Mouse (Mus musculus) forebrain, embryonic 15.5 days (tissue): ENCODE results near the gene St8sia1. TPM values are rescaled to one million over a fixed set of nuclear protein-coding genes. Genes with fewer than 3 reads are reported as not detected.

ENCODE experiments used
- ATAC-seq: fragments of 200-750 bp; cut with Nextera tagmentation; replicated peaks from 2 replicates; pipeline ENCODE4 v1.8.0; 2017; ENCODE audit warnings: mild to moderate bottlenecking, moderate TSS enrichment, moderate library complexity
- H3K27ac ChIP-seq: fragments of 300-500 bp; sonication (generic); replicated peaks from 2 replicates; pipeline ENCODE4 v1.5.1; 2015; ENCODE audit warnings: mild to moderate bottlenecking, inconsistent platforms
- H3K27me3 ChIP-seq: fragments of 300-500 bp; sonication (generic); 2 replicates; pipeline ENCODE4 v1.6.1; 2015; ENCODE audit warnings: inconsistent platforms
- H3K36me3 ChIP-seq: fragments of 300-500 bp; sonication (generic); 2 replicates; pipeline ENCODE4 v1.6.1; 2015; ENCODE audit warnings: mild to moderate bottlenecking, inconsistent platforms
- H3K4me1 ChIP-seq: fragments of 300-500 bp; sonication (generic); 2 replicates; pipeline ENCODE4 v1.6.1; 2015; ENCODE audit warnings: inconsistent platforms
- H3K4me2 ChIP-seq: fragments of 300-500 bp; sonication (generic); replicated peaks from 2 replicates; pipeline ENCODE4 v1.6.1; 2015; ENCODE audit warnings: mild to moderate bottlenecking, inconsistent platforms
- H3K4me3 ChIP-seq: fragments of 300-500 bp; sonication (generic); 2 replicates; pipeline ENCODE4 v1.5.1; 2015; ENCODE audit warnings: mild to moderate bottlenecking, inconsistent platforms
- H3K9ac ChIP-seq: fragments of 300-500 bp; sonication (generic); replicated peaks from 2 replicates; pipeline ENCODE4 v1.6.1; 2015; ENCODE audit warnings: mild to moderate bottlenecking, inconsistent platforms
- H3K9me3 ChIP-seq: fragments of 300-500 bp; sonication (generic); 2 replicates; pipeline ENCODE4 v1.6.1; 2016; ENCODE audit warnings: inconsistent platforms
- WGBS: fragments of 180-500 bp; shearing (Covaris S2); methylation state at CpG from one replicate; pipeline ENCODE4 v1.1.7; 2015; ENCODE audit warnings: mixed read lengths; 5-methylcytosine and 5-hydroxymethylcytosine counted together
- polyA plus RNA-seq: library from polyadenylated mRNA; unstranded; fragments of >200 nt; fragmentation: Nextera tagmentation; extraction: Ambion mirVana; gene quantifications from 2 replicates; pipeline ENCODE4 v1.2.1, GENCODE M21; 2015

St8sia1 gene
- polyA plus RNA-seq, 1 experiment from 2014 or later: 6.9 TPM

DNA sequence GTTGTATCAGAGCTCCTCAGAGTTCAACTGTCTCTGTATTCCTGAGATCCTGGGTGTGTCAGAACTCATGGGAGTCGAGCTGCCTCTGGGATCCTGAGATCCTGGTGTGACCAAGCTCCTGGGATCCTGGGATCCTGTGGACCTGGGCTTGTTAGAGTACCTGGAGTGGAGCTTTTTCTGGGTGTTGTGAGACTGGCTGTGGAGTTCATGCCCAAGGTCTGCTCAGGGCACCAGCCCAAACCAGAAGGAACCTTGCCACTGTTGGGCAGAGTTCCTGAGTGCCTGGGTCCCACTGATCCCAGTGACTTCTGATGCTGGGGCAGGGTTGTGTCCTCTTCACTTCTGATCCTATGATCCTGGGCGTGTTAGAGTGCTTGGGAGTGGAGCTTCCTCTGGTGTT, 8.0 kb upstream of the St8sia1 start:
- H3K4me3 ChIP-seq: no peak overlapping the region
- H3K4me2 ChIP-seq: no peak overlapping the region
- 59% methylated on average over 2 of the region's 2 CpGs for WGBS
- no peaks in the 10 kb centered on the region for H3K9me3 ChIP-seq
- no peak overlapping the region for H3K9ac ChIP-seq
- no peak for ATAC-seq
- no peaks in the 10 kb centered on the region for H3K36me3 ChIP-seq
- H3K27me3 ChIP-seq: no peaks in the 10 kb centered on the region
- no peaks in the 10 kb centered on the region for H3K4me1 ChIP-seq
- no peak overlapping the region for H3K27ac ChIP-seq

DNA sequence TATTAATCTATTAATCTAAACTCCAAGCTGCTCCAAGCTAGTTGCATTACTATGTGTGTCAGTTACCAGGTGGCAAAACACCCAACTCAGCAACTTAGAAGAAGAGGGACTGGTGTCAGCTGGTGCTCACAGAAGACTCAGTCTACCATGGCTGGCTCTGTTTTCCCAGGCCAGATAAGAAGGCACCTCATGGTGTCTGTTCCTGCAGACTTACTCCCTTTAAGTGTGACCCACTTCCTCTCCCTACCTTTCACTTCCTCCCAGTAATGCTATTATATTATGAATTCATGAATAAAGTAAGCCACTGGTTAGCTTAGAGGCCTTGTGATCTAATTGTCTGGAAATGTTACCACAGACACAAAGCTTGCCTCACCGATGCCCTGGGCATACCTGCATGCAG, 3.2 kb upstream of the St8sia1 start:
- H3K27ac ChIP-seq: no peak overlapping the region
- whole genome bisulfite sequencing: 94% methylated on average over 1 of the region's 1 CpGs

DNA sequence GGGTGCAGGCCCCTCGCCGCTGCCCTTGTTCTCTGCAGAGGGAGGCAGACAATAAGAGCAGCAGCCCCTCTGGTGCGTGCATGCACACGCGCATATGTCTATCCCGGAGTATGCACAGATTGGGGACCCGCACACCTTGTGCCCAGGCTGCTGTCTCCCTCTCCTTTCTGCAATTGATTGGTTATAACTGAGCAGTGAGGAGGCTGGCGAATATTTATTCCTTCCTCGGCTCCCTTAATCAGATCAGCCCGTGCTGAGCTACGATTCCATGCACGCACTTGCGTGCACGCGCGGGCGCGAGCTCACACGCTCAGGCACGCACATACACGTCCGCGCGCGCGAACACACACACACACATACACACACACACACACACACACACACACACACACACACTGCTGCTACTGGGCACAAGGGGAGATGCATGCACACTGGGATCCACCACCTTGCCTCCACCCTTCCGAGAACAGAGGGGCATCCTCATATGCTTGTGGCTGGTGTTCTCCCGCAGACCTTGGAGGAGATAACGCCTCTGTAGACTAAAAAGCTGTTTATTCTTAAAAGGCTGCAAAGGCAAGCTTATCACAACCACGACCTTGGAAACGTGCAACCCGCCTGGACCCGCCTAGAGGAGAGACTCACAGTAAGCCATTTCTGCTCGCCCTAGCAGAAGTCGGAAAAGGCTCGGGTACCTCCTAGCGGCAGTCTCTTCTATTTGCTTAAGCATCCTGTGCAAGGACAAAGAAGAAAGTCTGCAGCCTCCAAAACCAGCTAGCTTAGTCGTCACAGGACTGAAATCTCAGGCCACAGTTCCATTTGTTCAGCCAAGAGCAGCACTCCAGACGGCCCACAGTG, 506 bp upstream of the St8sia1 start:
- under 1% methylated on average over 39 of the region's 39 CpGs for WGBS
- H3K4me3 ChIP-seq: peak overlapping the region; percentile 86
- ATAC-seq: peak; percentile 92

More for the DNA sequence above, 3.2 kb upstream of the St8sia1 start:
- Histone ChIP-seq H3K4me1 (peaks cover 13% of the 10 kb centered on the region), H3K4me3 (no peak overlapping the region), H3K4me2 (no peak overlapping the region), H3K27me3 (no peaks in the 10 kb centered on the region), H3K9ac (no peak overlapping the region), H3K36me3 (no peaks in the 10 kb centered on the region), H3K9me3 (no peaks in the 10 kb centered on the region)
- ATAC-seq: no peak

DNA sequence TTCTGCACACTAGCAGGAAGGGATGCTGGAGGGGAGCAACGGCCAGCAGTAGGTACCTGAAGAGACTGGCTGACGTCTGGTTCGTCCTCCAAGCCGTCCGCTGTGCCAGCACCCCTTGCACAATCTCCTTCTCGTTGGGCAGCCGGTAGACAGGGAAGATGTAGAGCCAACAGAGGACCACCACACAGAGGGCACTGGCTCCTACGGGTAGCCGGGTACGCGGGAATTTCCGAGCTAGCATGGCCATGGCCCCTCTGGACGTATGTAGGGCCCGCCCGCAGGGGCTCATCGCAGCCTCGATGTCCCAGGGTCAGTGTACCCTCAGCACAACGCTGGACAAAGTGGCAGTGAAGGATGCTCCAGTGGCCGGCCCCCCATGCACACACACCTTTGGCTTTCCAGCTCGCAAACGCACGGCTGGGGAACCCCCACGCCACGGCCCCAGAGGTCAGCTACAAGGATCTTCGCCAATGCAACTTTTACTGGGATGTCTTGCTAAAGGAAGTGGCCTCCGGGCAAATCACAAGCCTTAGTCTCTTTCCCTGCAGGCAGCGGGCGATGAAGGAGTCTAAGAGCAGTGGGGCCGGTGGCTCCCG, 674 bp downstream of the St8sia1 start:
- no peak; the same call in 1 of the 2 replicates for ATAC-seq
- H3K4me2 ChIP-seq: peak overlapping the region; percentile 87
- H3K4me3 ChIP-seq: peak overlapping the region; percentile 86
- no peaks in the 10 kb centered on the region for H3K36me3 ChIP-seq
- WGBS: 18% methylated on average over 30 of the region's 30 CpGs
- no peaks in the 10 kb centered on the region for H3K27me3 ChIP-seq
- H3K27ac ChIP-seq: peak overlapping the region; percentile 99
- H3K9ac ChIP-seq: peak overlapping the region; percentile 95
- H3K4me1 ChIP-seq: peaks cover 29% of the 10 kb centered on the region
- no peaks in the 10 kb centered on the region for H3K9me3 ChIP-seq

More for the DNA sequence above, 506 bp upstream of the St8sia1 start:
- Histone ChIP-seq H3K4me2 (peak overlapping the region; percentile 87), H3K27me3 (no peaks in the 10 kb centered on the region), H3K27ac (peak overlapping the region; percentile 99), H3K4me1 (peaks cover 29% of the 10 kb centered on the region), H3K9me3 (no peaks in the 10 kb centered on the region), H3K9ac (peak overlapping the region; percentile 95), H3K36me3 (no peaks in the 10 kb centered on the region)

DNA sequence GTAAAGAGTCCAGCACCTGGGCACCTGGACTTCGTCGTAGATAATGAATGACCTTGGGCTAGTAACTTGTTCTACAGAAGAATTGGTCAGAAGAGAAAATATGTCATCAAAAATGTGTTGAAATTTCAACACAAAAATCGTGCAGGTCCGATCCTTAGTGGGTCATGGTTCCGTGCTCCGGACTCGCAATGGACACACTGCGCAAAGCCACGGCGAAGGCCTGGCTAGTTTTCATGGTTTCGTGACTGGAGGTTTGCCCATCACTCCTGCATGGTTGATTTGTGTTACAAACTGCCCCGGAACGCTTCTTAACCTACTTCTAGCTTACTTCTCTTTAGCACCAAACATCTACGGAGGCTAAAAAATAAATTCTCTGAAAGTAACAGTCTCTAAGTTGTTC, 1.4 kb downstream of the St8sia1 start:
- H3K9me3 ChIP-seq: no peaks in the 10 kb centered on the region
- peak overlapping the region; percentile 87 for H3K4me2 ChIP-seq
- 94% methylated on average over 14 of the region's 14 CpGs for WGBS
- no peaks in the 10 kb centered on the region for H3K36me3 ChIP-seq
- peaks cover 29% of the 10 kb centered on the region for H3K4me1 ChIP-seq
- no peak overlapping the region for H3K27ac ChIP-seq
- H3K27me3 ChIP-seq: no peaks in the 10 kb centered on the region
- H3K9ac ChIP-seq: peak overlapping the region; percentile 95; the same call in 1 of the 2 replicates
- peak overlapping the region; percentile 86 for H3K4me3 ChIP-seq
- no peak for ATAC-seq

DNA sequence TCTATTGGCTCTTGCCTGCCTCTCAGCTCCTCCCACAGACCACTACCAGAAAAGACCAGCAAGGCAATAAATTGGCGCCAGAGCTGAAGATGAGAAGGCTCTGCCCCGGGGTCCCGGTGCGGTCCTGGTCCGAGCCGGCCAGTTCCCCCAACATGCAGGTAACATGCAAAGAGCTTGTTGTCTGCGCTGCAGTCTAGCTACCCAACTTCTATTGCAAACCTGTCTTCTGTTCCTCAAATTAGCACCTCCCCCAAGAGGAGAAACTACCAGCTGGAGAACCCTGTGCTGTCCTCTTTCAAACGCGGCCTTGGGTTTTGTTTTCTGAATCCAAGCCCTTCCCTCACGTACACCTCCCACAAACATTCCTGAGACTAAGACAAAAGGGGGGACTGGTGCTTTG, 1.8 kb downstream of the St8sia1 start:
- WGBS: 83% methylated on average over 10 of the region's 10 CpGs
- H3K9me3 ChIP-seq: no peaks in the 10 kb centered on the region
- H3K27me3 ChIP-seq: no peaks in the 10 kb centered on the region
- no peak overlapping the region for H3K9ac ChIP-seq
- H3K4me3 ChIP-seq: peak overlapping the region; percentile 86
- no peaks in the 10 kb centered on the region for H3K36me3 ChIP-seq
- H3K27ac ChIP-seq: no peak overlapping the region
- peaks cover 29% of the 10 kb centered on the region for H3K4me1 ChIP-seq
- H3K4me2 ChIP-seq: peak overlapping the region; percentile 87
- ATAC-seq: no peak

DNA sequence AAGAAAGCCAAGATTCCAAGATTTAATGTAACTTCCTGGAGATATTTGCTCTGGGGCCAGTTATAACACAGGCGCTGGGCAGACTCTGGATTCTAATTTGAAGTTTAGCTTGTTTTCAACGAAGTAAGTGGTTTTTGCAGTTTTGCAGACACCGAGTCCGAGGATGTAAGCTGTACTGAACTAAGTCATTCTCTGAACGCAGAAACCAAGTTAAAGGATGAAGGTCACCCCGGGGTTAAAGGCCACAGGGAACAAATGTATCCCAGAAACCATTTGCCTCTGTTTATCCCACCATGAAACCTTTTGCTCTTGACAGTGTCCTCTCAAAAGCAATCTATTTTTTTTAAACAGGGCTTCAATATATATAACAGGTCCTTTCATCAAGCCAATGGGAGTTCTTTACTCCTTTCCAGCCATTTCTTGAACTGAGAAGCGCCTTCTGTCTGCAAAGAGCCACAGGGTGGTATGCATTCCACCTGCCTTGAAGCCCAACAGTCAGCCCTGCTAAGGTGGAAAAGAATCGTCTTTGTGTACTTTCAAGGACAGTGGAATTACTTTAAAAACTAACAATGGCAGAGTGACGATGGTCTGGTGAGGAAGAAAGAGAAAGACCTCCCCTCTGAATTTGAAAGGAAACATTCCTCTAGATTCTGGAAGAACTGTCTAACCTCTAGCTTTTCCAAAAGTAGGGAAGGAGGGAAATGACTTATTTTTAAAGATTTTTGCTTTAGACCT, 2.4 kb downstream of the St8sia1 start:
- ATAC-seq: no peak
- Histone ChIP-seq H3K9me3 (no peaks in the 10 kb centered on the region), H3K4me3 (peak overlapping the region; percentile 86), H3K27ac (no peak overlapping the region), H3K27me3 (no peaks in the 10 kb centered on the region), H3K9ac (no peak overlapping the region), H3K36me3 (no peaks in the 10 kb centered on the region), H3K4me1 (peaks cover 29% of the 10 kb centered on the region), H3K4me2 (peak overlapping the region; percentile 87)
- 82% methylated on average over 9 of the region's 9 CpGs for WGBS

DNA sequence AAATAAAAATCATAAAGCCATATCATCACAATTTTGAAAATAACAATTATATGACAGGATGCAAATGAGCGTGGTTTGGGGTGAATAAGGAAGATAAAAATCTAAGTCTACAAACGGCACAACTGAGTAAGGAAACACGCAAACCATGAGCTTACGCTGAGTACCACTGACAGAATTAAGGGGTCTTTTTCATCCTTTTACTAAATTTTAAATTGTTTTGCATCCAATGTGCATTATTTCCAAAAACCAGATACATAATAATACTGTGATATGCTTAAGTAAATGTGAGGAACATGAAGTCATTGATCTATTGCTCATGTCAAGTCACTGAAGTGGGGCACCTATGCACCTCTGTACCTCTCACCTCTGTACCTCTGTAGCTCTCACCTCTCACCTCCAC, 7.7 kb downstream of the St8sia1 start:
- Histone ChIP-seq H3K9me3 (no peaks in the 10 kb centered on the region), H3K4me3 (no peak overlapping the region), H3K4me1 (peaks cover 8% of the 10 kb centered on the region), H3K36me3 (no peaks in the 10 kb centered on the region), H3K27ac (no peak overlapping the region), H3K27me3 (no peaks in the 10 kb centered on the region), H3K4me2 (no peak overlapping the region), H3K9ac (no peak overlapping the region)
- no peak for ATAC-seq
- 94% methylated on average over 4 of the region's 4 CpGs for WGBS

DNA sequence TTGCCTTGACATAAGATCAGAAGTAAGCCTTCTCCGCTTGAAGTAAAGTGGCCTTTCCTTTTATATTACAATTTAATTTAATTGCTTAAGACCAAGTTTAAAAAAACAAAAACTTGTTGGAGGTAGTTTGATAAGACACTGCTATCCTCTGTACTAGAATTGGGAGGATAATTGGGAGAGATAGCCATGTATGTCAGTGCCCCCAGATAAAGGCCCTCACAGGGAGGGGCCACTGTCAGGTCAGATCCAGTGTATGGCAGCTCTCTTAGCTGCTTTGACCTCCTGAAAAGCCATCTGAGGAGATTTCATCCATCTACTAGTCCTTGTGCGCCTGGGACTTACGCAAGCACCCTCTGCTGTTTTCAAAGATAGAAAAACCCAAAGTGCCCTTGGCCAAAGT, 9.0 kb downstream of the St8sia1 start:
- Histone ChIP-seq H3K9ac (no peak overlapping the region), H3K4me2 (no peak overlapping the region), H3K27me3 (no peaks in the 10 kb centered on the region), H3K4me1 (peaks cover 3% of the 10 kb centered on the region; the same call in 1 of the 2 replicates), H3K4me3 (no peak overlapping the region), H3K36me3 (no peaks in the 10 kb centered on the region), H3K9me3 (no peaks in the 10 kb centered on the region), H3K27ac (no peak overlapping the region)
- 91% methylated on average over 3 of the region's 3 CpGs for WGBS
- ATAC-seq: no peak

DNA sequence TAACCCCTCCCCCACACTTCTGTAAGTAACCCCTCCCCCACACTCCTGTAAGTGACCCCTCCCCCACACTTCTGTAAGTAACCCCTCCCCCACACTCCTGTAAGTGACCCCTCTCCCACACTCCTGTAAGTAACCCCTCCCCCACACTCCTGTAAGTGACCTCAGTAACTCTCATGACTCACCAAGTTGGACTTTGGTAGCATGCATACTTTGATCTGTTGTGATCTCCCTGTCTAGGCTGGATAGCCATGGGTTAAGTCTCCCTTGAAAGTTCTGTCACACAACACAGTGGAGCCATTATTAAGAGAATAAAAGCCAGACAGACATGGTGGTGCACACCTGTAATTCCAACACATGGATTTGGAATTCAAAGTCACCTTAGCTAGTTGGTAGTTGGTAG, 11.1 kb downstream of the St8sia1 start:
- ATAC-seq: no peak
- H3K4me2 ChIP-seq: no peak overlapping the region

DNA sequence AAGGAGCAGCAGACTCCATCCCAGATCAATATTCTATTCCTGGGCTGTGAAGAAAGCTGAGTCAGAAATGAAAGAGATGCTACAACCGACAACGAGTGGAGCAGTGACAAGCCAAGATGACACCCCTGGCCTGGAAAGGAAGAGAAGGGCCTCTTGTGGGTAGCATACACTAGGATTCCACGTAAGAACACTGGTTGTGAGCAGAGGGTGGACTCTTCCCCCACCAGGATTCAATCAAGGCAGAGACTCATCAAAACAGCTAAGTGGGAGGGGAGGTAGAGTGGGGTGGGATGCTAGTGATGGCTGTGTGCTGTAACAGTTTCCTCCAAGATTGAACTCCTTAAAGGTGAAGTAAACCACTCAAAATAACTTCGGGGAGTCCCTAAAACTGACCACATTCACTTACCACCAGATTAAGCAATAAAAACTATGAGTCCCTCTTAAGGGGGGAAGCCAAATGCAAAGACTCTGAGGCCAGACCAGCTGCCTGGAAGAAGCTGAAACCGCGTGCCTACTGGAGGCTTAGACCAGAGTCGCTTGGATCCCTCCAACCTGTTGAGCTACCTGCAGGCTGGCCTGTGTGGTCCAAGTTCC, 11.8 kb downstream of the St8sia1 start:
- Histone ChIP-seq H3K9me3 (no peaks in the 10 kb centered on the region), H3K4me3 (no peak overlapping the region), H3K4me1 (peaks cover 18% of the 10 kb centered on the region), H3K4me2 (no peak overlapping the region), H3K27me3 (no peaks in the 10 kb centered on the region), H3K27ac (no peak overlapping the region), H3K9ac (no peak overlapping the region), H3K36me3 (no peaks in the 10 kb centered on the region)
- WGBS: 92% methylated on average over 7 of the region's 7 CpGs
- no peak for ATAC-seq

More for the DNA sequence above, 11.1 kb downstream of the St8sia1 start:
- Histone ChIP-seq H3K27me3 (no peaks in the 10 kb centered on the region), H3K9ac (no peak overlapping the region), H3K36me3 (no peaks in the 10 kb centered on the region), H3K4me1 (peaks cover 18% of the 10 kb centered on the region), H3K9me3 (no peaks in the 10 kb centered on the region), H3K4me3 (no peak overlapping the region), H3K27ac (no peak overlapping the region)
